Mouse (Mus musculus) midbrain, embryonic 11.5 days (tissue): ENCODE results near the gene Tmem11. TPM values are rescaled to one million over a fixed set of nuclear protein-coding genes. Genes with fewer than 3 reads are reported as not detected.
"Not testable (repeated sequence)": the region's sequence is repeated elsewhere in the genome, so short reads cannot be mapped to it uniquely, and the experiment has no call there.

ENCODE experiments used
- ATAC-seq: fragments of 200-750 bp; cut with Nextera tagmentation; 2 replicates; pipeline ENCODE4 v1.8.0; 2017; ENCODE audit warnings: moderate TSS enrichment, moderate library complexity; ENCODE audit not compliant: low FRiP score
- DNase-seq: peaks from one replicate; pipeline ENCODE4 v3.0.0; 2015; ENCODE audit warnings: low spot score; ENCODE audit errors: missing footprints
- H3K27ac ChIP-seq: fragments of 300-500 bp; sonication (generic); 2 replicates; pipeline ENCODE4 v1.5.1; 2014; ENCODE audit warnings: low read depth, low read length
- H3K27me3 ChIP-seq: fragments of 300-500 bp; sonication (generic); 2 replicates; pipeline ENCODE4 v1.6.1; 2014; ENCODE audit warnings: mild to moderate bottlenecking, low read length, moderate library complexity, mixed read lengths; ENCODE audit not compliant: control insufficient read depth, insufficient read depth
- H3K36me3 ChIP-seq: fragments of 300-500 bp; sonication (generic); 2 replicates; pipeline ENCODE4 v1.6.1; 2014; ENCODE audit warnings: mild to moderate bottlenecking, low read length, moderate library complexity, mixed read lengths; ENCODE audit not compliant: control insufficient read depth, insufficient read depth
- H3K4me1 ChIP-seq: fragments of 300-500 bp; sonication (generic); 2 replicates; pipeline ENCODE4 v1.6.1; 2014; ENCODE audit warnings: low read length; ENCODE audit not compliant: control insufficient read depth, insufficient read depth
- H3K4me2 ChIP-seq: fragments of 300-500 bp; sonication (generic); 2 replicates; pipeline ENCODE4 v1.6.1; 2014; ENCODE audit warnings: mild to moderate bottlenecking, moderate library complexity
- H3K4me3 ChIP-seq: fragments of 300-500 bp; sonication (generic); 2 replicates; pipeline ENCODE4 v1.5.1; 2014; ENCODE audit warnings: low read depth, low read length
- H3K9ac ChIP-seq: fragments of 300-500 bp; sonication (generic); 2 replicates; pipeline ENCODE4 v1.6.1; 2014; ENCODE audit warnings: low read length
- H3K9me3 ChIP-seq: fragments of 300-500 bp; sonication (generic); 2 replicates; pipeline ENCODE4 v1.6.1; 2016; ENCODE audit warnings: low read length; ENCODE audit not compliant: control insufficient read depth
- WGBS: fragments of 180-500 bp; shearing (Covaris S2); extraction: QIAGEN DNeasy Blood & Tissue Kit; methylation state at CpG from one replicate; pipeline ENCODE4 v1.1.7; 2014; 5-methylcytosine and 5-hydroxymethylcytosine counted together
- polyA plus RNA-seq: library from polyadenylated mRNA; unstranded; fragments of >200 nt; fragmentation: Nextera tagmentation; extraction: Ambion mirVana; gene quantifications from 2 replicates; pipeline ENCODE4 v1.2.1, GENCODE M21; 2014

Gene Tmem11
- polyA plus RNA-seq, 1 experiment from 2014 or later: 67.2 TPM

DNA sequence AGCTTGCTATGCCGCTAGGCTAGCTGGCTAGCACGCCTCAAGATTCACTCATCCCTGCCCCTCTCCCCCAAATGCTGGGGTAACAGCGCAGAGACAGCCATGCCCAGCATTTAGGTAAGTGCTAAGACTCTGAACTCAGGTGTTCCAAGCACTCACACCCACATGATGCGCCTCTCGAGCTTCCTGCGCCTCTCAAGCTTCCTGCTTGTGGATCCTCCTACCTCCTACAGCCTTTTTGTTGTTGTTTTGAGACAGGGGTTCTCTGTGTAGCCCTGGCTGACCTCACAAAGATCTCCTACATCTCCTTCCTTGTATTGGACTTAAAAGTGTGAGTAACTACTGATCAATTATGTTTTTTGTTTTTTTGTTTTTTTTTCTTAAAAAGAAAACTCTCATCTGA, 6.0 kb downstream of the Tmem11 start:
- H3K4me3 ChIP-seq: no peak overlapping the region
- DNase-seq (no peak), ATAC-seq (no peak)
- no peak overlapping the region for H3K9ac ChIP-seq
- no peak overlapping the region for H3K27ac ChIP-seq
- no peak overlapping the region for H3K4me2 ChIP-seq
- H3K9me3 ChIP-seq: no peaks in the 10 kb centered on the region
- no peaks in the 10 kb centered on the region for H3K36me3 ChIP-seq
- no peaks in the 10 kb centered on the region for H3K27me3 ChIP-seq
- WGBS: 95% methylated on average over 6 of the region's 6 CpGs
- H3K4me1 ChIP-seq: peaks cover 10% of the 10 kb centered on the region

DNA sequence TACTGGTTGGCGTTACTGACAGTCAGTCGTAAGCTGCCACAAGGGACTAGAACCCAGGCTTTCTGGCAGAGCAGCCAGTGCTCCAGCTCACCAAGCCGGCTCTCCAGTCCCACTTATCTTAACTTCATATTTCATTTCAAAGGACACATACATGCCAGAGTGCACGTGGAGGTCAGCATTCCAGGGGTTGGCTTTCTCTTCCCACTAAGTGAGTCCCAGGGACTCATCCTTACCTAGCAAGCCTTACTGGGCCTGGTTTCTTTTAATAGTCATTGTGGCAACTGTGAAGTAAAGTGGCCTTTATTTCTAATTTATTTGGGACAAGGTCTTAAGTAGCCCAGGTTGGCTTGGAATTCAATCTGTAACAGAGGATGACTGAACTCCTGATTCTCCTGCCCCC, 7.7 kb downstream of the Tmem11 start:
- H3K36me3 ChIP-seq: no peaks in the 10 kb centered on the region
- H3K27me3 ChIP-seq: no peaks in the 10 kb centered on the region
- H3K4me2 ChIP-seq: no peak overlapping the region
- H3K4me3 ChIP-seq: no peak overlapping the region
- H3K9ac ChIP-seq: no peak overlapping the region
- no peak overlapping the region for H3K27ac ChIP-seq
- no peaks in the 10 kb centered on the region for H3K9me3 ChIP-seq
- DNase-seq (no peak), ATAC-seq (no peak)
- WGBS: 93% methylated on average over 4 of the region's 4 CpGs
- H3K4me1 ChIP-seq: peaks cover 4% of the 10 kb centered on the region; the same call in 1 of the 2 replicates

DNA sequence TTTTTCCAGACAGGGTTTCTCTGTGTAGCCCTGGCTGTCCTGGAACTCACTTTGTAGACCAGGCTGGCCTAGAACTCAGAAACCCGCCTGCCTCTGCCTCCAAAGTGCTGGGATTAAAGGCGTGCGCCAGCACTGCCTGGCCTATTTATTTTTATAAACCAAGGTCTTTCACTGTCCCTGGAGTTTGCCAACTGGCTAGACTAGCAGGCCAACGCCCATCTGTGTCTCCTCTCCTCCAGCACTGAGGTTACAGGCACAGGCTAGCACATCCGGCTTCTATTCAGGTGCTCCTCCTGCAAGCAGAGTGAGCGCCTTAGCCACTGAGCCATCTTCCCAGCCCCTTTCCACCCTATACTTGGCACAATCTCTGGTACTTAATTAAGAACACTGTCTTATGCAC, 9.6 kb downstream of the Tmem11 start:
- H3K4me3 ChIP-seq, H3K36me3 ChIP-seq, H3K4me2 ChIP-seq, H3K4me1 ChIP-seq, H3K27me3 ChIP-seq, H3K9me3 ChIP-seq, DNase-seq, H3K27ac ChIP-seq, ATAC-seq, H3K9ac ChIP-seq: not testable (repeated sequence)
- 96% methylated on average over 6 of the region's 6 CpGs for WGBS

DNA sequence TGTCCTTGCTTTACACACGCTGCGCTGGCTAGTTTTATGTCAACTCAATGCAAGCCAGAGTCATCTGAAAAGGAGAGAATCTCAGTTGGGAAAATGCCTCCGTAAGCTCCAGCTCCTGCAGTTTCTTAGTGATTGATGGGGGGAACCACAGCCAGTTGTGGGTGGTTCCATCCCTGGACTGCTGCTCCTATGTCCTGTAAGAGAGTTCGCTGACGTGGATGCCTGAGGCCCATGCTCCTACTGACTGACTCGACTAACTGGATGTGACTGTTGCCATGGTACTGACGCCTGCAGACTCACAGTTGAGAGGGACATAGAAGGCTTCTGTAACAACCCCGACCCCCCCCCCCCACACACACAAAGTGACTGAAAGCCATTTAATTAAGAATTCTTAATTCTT, 11.2 kb downstream of the Tmem11 start:
- H3K27me3 ChIP-seq: no peaks in the 10 kb centered on the region
- no peak overlapping the region for H3K4me3 ChIP-seq
- no peak overlapping the region for H3K4me2 ChIP-seq
- no peak for ATAC-seq
- no peaks in the 10 kb centered on the region for H3K4me1 ChIP-seq
- peak; percentile 73 for DNase-seq
- 79% methylated on average over 8 of the region's 8 CpGs for WGBS
- no peak overlapping the region for H3K9ac ChIP-seq
- no peak overlapping the region for H3K27ac ChIP-seq
- peaks cover 14% of the 10 kb centered on the region for H3K36me3 ChIP-seq
- no peaks in the 10 kb centered on the region for H3K9me3 ChIP-seq

DNA sequence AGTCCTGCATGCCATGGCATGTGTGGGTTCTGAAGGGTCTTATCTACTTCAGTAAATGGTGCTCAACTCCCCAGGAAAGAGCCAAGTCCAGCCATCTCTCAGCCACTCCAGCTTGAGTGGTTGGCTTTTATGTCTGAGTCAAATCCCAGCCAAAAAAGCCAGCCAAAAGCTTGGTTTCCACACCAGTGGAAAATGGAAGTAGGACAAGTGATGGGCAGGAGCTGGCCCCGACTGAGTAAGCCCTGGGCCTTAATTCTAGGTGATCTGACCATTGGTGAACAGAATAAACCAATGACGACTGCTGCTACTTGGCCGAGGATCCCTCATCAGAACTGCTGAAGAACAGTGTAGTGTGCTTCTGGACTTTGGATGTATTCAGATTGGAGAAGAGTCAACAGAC, 11.6 kb downstream of the Tmem11 start:
- DNase-seq (peak; percentile 54), ATAC-seq (no peak)
- Histone ChIP-seq H3K9ac (no peak overlapping the region), H3K4me3 (no peak overlapping the region), H3K4me1 (no peaks in the 10 kb centered on the region), H3K36me3 (peaks cover 14% of the 10 kb centered on the region), H3K27me3 (no peaks in the 10 kb centered on the region), H3K27ac (no peak overlapping the region), H3K9me3 (no peaks in the 10 kb centered on the region), H3K4me2 (no peak overlapping the region)
- WGBS: 85% methylated on average over 3 of the region's 3 CpGs

DNA sequence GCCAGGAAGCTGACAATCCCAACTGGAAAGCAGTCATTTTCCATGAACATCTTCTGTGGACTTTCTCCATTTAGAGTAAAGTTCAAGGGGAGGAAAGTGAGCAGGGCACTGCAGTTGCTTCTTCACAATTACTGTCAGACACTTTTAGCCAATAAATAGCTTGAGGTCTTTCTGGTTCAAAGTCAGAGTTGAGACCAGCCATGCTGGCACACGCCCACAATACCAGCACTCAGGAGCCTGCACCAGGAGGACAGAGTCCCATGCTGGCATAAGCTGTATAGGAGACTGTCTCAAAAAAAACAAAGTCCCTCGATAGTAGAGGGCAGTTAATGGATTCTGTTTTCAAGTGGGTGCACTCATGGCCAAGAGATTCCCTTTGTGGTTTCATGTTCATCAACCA, 13.1 kb downstream of the Tmem11 start:
- Histone ChIP-seq H3K9ac (no peak overlapping the region), H3K4me3 (no peak overlapping the region), H3K27ac (no peak overlapping the region), H3K36me3 (peaks cover 20% of the 10 kb centered on the region), H3K4me1 (no peaks in the 10 kb centered on the region), H3K4me2 (no peak overlapping the region), H3K9me3 (no peaks in the 10 kb centered on the region), H3K27me3 (no peaks in the 10 kb centered on the region)
- ATAC-seq (no peak), DNase-seq (no peak)
- WGBS: 84% methylated on average over 2 of the region's 2 CpGs

DNA sequence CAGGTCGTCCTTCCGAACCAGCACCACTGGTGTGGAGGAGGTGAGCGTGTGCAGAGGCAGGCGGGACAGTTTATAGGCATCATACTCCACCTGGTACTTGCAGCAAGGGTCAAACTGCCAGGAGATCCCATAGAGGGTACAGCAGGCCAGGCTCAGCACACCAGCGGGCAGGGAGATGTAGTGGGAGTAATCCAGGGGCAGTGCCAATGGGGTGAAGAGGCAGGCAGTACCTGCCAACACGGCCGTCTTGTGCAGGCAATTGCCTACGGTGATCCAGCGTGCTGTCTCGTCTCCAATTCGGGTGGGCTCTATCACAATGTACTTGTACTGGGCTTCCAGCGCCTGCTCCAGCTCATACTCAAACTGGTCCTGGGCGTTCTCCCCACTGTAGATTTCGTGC, 14.2 kb downstream of the Tmem11 start:
- ATAC-seq (no peak), DNase-seq (no peak)
- Histone ChIP-seq H3K4me3 (no peak overlapping the region), H3K27ac (no peak overlapping the region), H3K36me3 (peaks cover 20% of the 10 kb centered on the region), H3K27me3 (no peaks in the 10 kb centered on the region), H3K4me2 (no peak overlapping the region), H3K4me1 (no peaks in the 10 kb centered on the region), H3K9ac (no peak overlapping the region), H3K9me3 (no peaks in the 10 kb centered on the region)
- 90% methylated on average over 14 of the region's 14 CpGs for WGBS

DNA sequence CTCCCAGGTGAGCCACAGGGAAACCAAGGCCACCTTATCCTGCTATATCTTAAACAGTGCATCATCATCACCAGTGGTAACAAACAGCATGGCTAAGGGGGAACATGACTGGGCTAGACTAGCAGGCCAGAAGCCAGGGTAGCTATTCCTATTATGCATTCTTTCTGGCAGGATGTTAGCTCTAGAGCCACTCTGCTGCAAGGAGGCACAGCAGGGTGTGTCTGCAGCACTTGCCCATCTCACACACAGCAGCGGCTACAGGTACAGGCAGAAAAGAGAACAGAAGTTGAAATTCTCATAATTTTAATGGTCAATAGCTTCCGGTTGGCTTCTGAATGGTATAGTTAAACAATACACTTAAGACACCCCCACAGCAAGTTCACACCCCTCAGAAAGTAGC, 14.9 kb downstream of the Tmem11 start:
- ATAC-seq (no peak), DNase-seq (peak; percentile 49)
- Histone ChIP-seq H3K9me3 (no peaks in the 10 kb centered on the region), H3K27ac (no peak overlapping the region), H3K36me3 (peaks cover 20% of the 10 kb centered on the region), H3K4me3 (no peak overlapping the region), H3K27me3 (no peaks in the 10 kb centered on the region), H3K9ac (no peak overlapping the region), H3K4me1 (no peaks in the 10 kb centered on the region), H3K4me2 (no peak overlapping the region)
- WGBS: 97% methylated on average over 2 of the region's 2 CpGs

DNA sequence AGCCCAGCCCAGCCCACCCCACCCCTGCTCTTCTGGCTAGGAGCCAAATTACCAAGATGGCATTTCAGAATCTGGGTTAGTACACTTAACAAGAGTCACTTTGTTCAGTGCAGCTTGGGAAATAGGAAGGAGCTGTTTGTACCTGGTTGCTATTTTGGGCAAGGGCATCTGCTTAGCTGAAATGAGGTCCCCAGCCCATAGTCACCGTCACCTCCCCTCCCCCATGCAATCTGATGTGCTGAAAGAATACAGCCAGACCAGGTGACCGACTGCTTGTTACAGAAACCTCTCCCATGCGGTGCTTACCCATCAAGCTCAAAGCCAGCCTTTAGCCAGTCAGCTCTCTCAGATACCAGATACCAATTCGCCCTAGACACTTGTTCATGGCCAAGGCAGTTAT, 15.9 kb downstream of the Tmem11 start:
- no peaks in the 10 kb centered on the region for H3K9me3 ChIP-seq
- H3K4me2 ChIP-seq: no peak overlapping the region
- no peaks in the 10 kb centered on the region for H3K4me1 ChIP-seq
- ATAC-seq (no peak), DNase-seq (peak; percentile 67)
- H3K4me3 ChIP-seq: no peak overlapping the region
- peaks cover 25% of the 10 kb centered on the region for H3K36me3 ChIP-seq
- H3K27ac ChIP-seq: no peak overlapping the region
- H3K27me3 ChIP-seq: no peaks in the 10 kb centered on the region
- 87% methylated on average over 4 of the region's 4 CpGs for WGBS
- no peak overlapping the region for H3K9ac ChIP-seq

DNA sequence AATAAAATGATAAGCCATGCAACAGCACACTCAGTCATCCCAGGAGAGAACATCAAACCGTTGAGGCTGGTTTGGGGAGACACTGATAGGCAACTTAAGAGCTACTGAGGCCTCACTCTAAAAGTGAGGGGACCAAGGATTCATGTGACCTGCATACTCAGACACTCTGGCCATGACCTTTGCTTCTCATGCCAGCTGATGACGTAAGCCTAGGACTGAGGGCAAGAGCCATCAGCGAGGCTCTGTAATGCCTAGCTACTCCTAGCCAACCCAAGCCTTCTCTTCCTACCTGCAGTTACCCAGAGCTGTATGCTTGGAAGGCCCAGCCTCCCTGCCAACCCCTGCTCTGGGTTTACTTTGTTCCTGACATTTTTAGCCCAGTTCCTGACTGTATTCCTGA, 17.1 kb downstream of the Tmem11 start:
- WGBS: 86% methylated on average over 3 of the region's 3 CpGs
- no peaks in the 10 kb centered on the region for H3K9me3 ChIP-seq
- H3K4me2 ChIP-seq: no peak overlapping the region
- ATAC-seq (no peak), DNase-seq (peak; percentile 57)
- no peaks in the 10 kb centered on the region for H3K4me1 ChIP-seq
- no peak overlapping the region for H3K9ac ChIP-seq
- no peak overlapping the region for H3K4me3 ChIP-seq
- peaks cover 25% of the 10 kb centered on the region for H3K36me3 ChIP-seq
- H3K27ac ChIP-seq: no peak overlapping the region
- H3K27me3 ChIP-seq: no peaks in the 10 kb centered on the region
